ENCODE assay signal across 9 mouse cellular contexts in the genomic region with DNA sequence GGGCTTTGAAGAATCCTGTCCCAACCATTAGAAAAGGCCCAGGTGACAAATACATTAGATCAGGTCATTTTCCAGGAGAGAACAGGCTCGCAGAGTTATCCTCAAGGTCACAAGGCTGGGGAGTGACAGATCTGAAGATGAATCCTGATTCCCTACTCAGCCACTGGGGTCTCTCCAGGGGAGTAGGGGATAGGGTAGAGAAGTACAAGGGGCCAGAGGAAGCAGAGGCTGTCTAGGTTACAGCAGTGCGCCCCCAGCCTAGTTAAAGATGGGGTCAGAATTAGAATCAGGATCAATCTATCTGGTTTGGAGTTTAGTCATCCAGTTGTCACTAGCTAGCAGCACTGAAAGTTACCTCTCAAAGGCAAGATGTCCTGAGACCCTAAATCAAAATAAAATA. TPM values are rescaled to one million over a fixed set of nuclear protein-coding genes. Genes with fewer than 3 reads are reported as not detected.
DNase-seq lines count a peak whose midpoint lies in the region; ATAC-seq and TF ChIP-seq lines count a peak whose summit lies in the region.
"Had no signal": no experiment of that assay in that cellular context is flagged by ENCODE, and none has a peak within 500 bp of the region (broad histone marks: within the 10 kb centered on the region; RNA-seq: fewer than 3 reads in every experiment).

No protein-coding gene starts in this region.

- 50% methylated on average over 2 of the region's 2 CpGs for WGBS in forebrain, embryonic 13.5 days
- whole genome bisulfite sequencing in intestine, postnatal 0 days: 71% methylated on average over 2 of the region's 2 CpGs
- 48% methylated on average over 2 of the region's 2 CpGs for WGBS in neural tube, embryonic 13.5 days

- H3K4me1 ChIP-seq in forebrain, embryonic 13.5 days: peaks cover 44% of the 10 kb centered on the region
- no peaks in the 10 kb centered on the region for H3K4me1 ChIP-seq in intestine, postnatal 0 days (replicated peaks; ENCODE audit: control insufficient read depth, insufficient read depth, low read length)
- peaks cover 46% of the 10 kb centered on the region for H3K4me1 ChIP-seq in neural tube, embryonic 13.5 days (replicated peaks)

- H3K36me3 ChIP-seq in forebrain, embryonic 13.5 days (ENCODE audit: poor library complexity, severe bottlenecking): no peaks in the 10 kb centered on the region
- H3K36me3 ChIP-seq in intestine, postnatal 0 days (ENCODE audit: control insufficient read depth, insufficient read depth): no peaks in the 10 kb centered on the region
- H3K36me3 ChIP-seq in neural tube, embryonic 13.5 days: no peaks in the 10 kb centered on the region

- no peaks in the 10 kb centered on the region for H3K27me3 ChIP-seq in forebrain, embryonic 13.5 days
- peaks cover 15% of the 10 kb centered on the region for H3K27me3 ChIP-seq in intestine, postnatal 0 days (replicated peaks; ENCODE audit: control insufficient read depth, insufficient read depth, low read length)
- no peaks in the 10 kb centered on the region for H3K27me3 ChIP-seq in neural tube, embryonic 13.5 days

- TF ChIP-seq CTCF in layer of hippocampus, adult 2 months (conservative IDR thresholded peaks at IDR 0.05): no peak
- no peak for TF ChIP-seq CTCF in intestine, postnatal 0 days (IDR thresholded peaks at IDR 0.05; ENCODE audit: low read depth)

- H3K9me3 ChIP-seq in forebrain, embryonic 13.5 days (replicated peaks): no peaks in the 10 kb centered on the region
- H3K9me3 ChIP-seq in intestine, postnatal 0 days (ENCODE audit: control insufficient read depth): no peaks in the 10 kb centered on the region
- H3K9me3 ChIP-seq in neural tube, embryonic 13.5 days: no peaks in the 10 kb centered on the region

- peak; percentile 39; the same call in 1 of the 2 replicates for ATAC-seq in forebrain, embryonic 13.5 days
- no peak for ATAC-seq in intestine, postnatal 0 days
- peak; percentile 52; the same call in 1 of the 2 replicates for ATAC-seq in neural tube, embryonic 13.5 days (ENCODE audit: low read depth)

- H3K4me3 ChIP-seq in layer of hippocampus, adult 2 months: peak overlapping the region; percentile 82
- H3K4me3 ChIP-seq in forebrain, embryonic 13.5 days: peak overlapping the region; percentile 80
- H3K4me3 ChIP-seq in intestine, postnatal 0 days (ENCODE audit: low read depth, low read length): no peak overlapping the region
- H3K4me3 ChIP-seq in neural tube, embryonic 13.5 days: peak overlapping the region; percentile 80

- H3K4me2 ChIP-seq in forebrain, embryonic 13.5 days: peak overlapping the region; percentile 79
- peak overlapping the region; percentile 73 for H3K4me2 ChIP-seq in intestine, postnatal 0 days (replicated peaks; ENCODE audit: low read depth)
- peak overlapping the region; percentile 73 for H3K4me2 ChIP-seq in neural tube, embryonic 13.5 days

- H3K27ac ChIP-seq in layer of hippocampus, adult 2 months: peak overlapping the region; percentile 97
- peak overlapping the region; percentile 96 for H3K27ac ChIP-seq in forebrain, embryonic 13.5 days
- no peak overlapping the region for H3K27ac ChIP-seq in intestine, postnatal 0 days (ENCODE audit: low read depth, low read length)
- H3K27ac ChIP-seq in neural tube, embryonic 13.5 days (replicated peaks): peak overlapping the region; percentile 97

- peak overlapping the region; percentile 97 for H3K9ac ChIP-seq in forebrain, embryonic 13.5 days
- H3K9ac ChIP-seq in intestine, postnatal 0 days (ENCODE audit: low read depth, low read length): no peak overlapping the region
- peak overlapping the region; percentile 92 for H3K9ac ChIP-seq in neural tube, embryonic 13.5 days

- DNase-seq in layer of hippocampus, adult 2 months (ENCODE audit: low spot score in 2 of 2): no peak
- DNase-seq in layer of hippocampus, adult 8-10 months (ENCODE audit: low spot score in 2 of 2): no peak
- no peak for DNase-seq in spleen, postnatal 14 days (ENCODE audit: low spot score in 2 of 2)
- no peak for DNase-seq in urinary bladder, postnatal 36 days (ENCODE audit: low spot score in 2 of 2)
- no peak for DNase-seq in embryo, embryonic 11 days

RNA-seq across cellular contexts. Expression of a gene that starts 0.3 kb away (rescaled TPM):
- 100 to 1,000 TPM; 277 to 286 TPM for total RNA-seq in layer of hippocampus, adult 2 months (2021)
- 100 to 1,000 TPM; 231 to 268 (median 258) TPM for total RNA-seq in layer of hippocampus, adult 8-10 months (2022)
- 155 and 172 TPM in 2 replicates for polyA plus RNA-seq in forebrain, embryonic 13.5 days (2015; fragmentation: Nextera tagmentation; extraction: Ambion mirVana)
- polyA plus RNA-seq in intestine, postnatal 0 days (2015; fragmentation: Nextera tagmentation; extraction: Ambion mirVana): 2.0 and 2.1 TPM in 2 replicates
- polyA plus RNA-seq in neural tube, embryonic 13.5 days (2015; fragmentation: Nextera tagmentation; extraction: Ambion mirVana): 137 and 148 TPM in 2 replicates

RNA-seq across cellular contexts. Expression of a gene that starts 12.2 kb away (rescaled TPM):
- not detected for total RNA-seq in layer of hippocampus, adult 2 months (2021)
- not detected for total RNA-seq in layer of hippocampus, adult 8-10 months (2022)
- not detected in 2 replicates for polyA plus RNA-seq in forebrain, embryonic 13.5 days (2015; fragmentation: Nextera tagmentation; extraction: Ambion mirVana)
- not detected in 2 replicates for polyA plus RNA-seq in intestine, postnatal 0 days (2015; fragmentation: Nextera tagmentation; extraction: Ambion mirVana)
- polyA plus RNA-seq in neural tube, embryonic 13.5 days (2015; fragmentation: Nextera tagmentation; extraction: Ambion mirVana): not detected in 2 replicates
- total RNA-seq: MEL had no signal

Comparison
In these comparisons a context has a peak if more than half of its experiments do, and no peak if none do; other contexts are left out.
1. RNA of a gene that starts 0.3 kb away (polyA plus RNA-seq): 155 to 172 TPM in forebrain, embryonic 13.5 days and 137 to 148 TPM in neural tube, embryonic 13.5 days; 2.0 to 2.1 TPM in intestine, postnatal 0 days; every median in the first group is over 10 times any median in the second.
2. Peak in every context shown above with its lines, with median percentiles within 50 percentile points of each other: H3K4me2 ChIP-seq.